Mouse (Mus musculus): ENCODE measurements around the gene Prdm1.

The Prdm1 gene

DNA sequence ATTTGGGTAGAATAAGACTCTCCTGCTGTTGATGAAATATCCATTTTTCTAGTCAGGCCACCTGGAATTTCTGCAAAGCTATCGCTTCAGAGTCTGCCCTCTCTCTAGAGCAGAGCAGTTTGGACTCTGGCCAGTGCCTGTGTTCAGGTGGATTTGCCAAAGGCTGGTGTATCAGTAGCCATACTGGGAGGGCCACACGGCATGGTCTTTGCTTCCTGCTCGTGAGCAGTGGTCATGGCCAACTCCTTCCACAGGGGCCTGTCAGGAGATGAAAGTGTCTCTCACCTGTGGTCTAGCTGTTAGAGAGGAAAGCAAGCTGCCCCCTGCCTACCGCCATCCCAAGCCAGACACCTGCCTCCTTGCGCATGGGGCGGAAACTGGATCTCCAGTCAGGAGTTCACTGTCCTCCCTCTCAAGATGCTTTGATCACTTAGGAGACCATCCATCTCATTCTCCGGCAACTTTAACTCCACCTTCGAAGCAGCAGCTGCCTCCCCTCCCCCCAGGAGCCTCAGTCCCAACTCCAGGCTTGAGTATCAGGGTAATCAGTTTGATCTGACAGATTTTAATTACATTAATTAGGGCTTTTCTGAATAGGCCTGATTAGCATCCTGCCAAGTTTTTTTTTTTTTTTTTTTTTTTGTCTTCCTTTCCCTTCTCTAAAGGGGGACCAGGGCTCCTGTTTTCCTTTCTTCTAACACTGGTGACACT is 35.3 kb downstream of the Prdm1 start:
- DNase-seq, result no peak

DNA sequence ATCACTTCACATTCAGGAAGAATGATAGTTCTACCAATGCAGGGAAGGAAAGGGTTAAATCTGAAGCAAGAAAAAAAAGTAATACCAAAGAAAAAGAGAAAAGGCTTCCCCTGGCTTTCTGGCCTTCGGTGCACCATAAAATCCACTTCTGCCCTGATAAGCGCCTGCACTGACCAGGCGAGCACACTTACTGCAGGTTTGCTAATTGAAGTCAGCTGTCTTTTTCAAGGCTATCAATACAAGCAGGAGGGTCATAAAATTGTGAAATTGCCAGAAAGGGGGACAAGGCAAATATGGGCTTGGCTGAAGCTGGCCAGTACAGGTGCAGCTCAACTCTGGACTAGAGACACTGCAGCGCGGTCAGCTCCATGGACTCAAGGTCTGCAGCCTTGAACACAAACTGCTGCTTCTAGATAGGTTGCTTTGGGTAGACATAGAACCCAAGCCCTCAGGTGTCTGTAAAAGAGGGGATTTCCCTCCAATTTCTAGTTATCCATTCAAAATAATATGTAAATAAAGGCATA is 37.3 kb downstream of the Prdm1 start:
- DNase-seq, result no peak

DNA sequence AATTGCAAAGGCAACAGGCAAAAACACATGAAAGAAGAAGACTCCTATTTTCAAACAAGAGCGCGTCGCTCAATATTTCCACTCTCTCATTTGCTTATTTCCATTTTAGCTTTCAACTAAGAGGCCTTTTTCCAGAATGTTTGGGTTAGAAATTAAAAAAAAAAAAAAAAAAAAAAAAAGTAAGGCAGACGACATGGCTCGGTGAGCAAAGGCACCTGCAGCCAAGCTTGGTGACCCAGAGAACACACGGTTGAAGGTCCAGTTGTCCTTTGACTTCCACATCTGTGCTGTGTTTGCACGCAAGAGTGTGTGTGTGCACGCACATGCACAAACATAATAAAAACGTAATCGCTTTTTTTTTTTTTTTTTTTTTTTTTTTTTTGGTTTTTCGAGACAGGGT is 41.2 kb downstream of the Prdm1 start:
- no peak for DNase-seq

DNA sequence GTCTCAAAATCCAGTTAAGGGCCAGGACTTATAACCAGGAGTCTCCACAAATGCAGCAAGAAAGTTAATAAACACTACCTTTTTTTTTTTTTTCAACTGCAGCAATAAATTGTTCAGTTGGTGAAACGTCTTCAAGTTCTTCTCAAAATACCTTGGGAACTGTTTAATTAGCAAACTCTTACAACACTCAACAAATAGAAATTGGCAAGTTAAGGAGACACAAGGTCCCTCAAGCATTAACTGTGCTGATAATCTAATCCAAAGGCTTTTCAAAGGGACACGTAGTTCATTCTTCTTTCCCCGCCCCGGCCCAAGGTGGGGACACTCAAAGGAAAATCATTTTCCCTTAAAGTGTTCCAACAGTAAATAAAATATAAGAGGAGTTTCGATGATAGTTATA is 44.2 kb downstream of the Prdm1 start:
- DNase-seq, result no peak

DNA sequence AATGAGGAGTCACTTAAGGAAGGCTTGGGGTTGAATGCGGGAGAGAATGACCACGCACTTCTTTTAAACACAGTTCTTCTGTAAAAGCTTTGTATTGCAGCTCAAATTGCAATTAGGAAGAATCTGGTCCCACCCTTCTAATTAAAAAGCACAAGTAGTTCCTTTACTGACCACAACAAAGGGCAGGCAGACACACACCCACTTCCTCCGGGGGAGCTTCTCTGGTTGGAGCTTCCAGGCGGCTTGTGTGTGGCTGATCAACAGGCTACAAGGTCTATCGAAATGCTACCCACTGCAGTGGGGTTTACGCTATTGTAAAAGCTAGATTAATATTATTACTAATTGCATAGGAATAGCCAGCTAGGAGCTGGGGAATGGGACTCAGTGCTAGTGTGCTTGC is 45.2 kb downstream of the Prdm1 start:
- no peak for DNase-seq

DNA sequence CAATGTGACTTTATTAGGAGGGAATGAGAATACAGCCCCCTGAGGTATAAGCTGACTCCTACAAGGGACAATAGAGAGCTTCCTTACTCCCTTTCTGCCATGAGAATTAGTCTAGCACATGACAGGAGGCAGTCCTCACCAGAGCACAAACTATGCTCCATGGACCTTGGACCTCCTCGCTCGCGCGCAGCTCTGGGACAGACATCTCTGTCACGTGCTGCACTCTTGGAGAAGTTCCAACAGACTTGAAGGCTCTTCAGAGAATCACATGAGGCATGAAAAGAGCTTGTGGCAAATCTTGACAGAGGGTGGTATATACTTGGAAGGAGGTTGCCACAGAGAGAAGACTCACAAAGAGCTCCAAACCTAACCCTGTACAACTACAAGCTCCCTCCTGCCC is 46.9 kb downstream of the Prdm1 start:
- DNase-seq, result no peak

DNA sequence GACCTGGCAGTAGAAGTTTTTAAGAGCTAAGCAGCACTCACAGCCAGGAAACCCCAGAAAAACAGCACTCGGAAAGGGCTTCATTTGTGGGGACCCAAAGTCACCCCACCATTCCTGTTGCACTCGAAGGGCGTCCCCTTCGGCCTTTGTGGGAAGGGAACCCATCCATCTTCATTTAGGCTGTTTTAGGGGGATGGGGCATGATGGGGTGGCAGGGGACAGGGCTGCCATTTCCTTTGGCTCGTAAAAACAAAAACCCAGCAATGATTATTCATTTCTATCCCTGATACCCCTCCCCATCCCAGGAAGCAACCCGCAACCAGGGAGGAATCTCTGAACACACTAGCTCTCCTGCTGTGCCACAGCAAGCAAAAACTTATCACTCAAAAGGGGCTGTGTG is 49.0 kb downstream of the Prdm1 start:
- no peak for DNase-seq

DNA sequence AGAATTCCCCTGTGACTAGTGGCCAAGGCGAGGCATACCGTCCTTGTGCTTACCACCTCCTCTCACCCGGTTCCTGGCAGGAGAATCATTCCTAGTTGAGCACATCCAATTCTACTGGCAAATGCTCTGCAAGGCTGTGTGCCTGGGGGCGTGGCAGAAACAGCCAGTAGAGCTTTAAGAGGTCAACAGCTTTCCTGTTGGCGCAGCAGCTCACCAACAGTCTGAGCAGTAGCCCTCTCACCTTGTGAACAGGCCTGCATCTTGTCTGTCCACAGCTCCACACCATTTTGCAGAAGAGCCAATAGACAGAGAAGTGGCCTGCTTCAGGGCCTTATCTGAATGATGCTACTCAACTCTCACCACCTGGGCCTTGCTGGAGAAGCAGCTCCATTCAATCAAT is 50.2 kb downstream of the Prdm1 start:
- no peak for DNase-seq

DNA sequence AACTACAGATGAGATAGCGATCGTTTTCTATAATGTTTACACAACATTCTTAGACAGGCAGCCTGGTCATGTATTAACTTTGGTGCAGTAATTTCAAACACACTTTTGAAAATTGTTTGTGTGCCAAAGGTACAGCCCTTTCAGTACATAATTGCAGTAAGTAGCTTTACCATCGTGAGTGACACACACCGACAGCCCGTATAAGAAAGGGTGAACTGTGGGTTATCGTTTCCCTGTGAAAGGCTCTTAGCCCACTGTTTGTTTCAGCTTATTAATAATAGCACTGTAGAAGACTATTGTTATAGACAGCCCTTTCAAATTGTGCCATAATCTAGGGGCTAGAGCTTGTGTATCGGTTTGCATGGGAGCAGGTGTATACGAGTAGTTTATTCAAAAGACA is 51.1 kb downstream of the Prdm1 start:
- DNase-seq, result no peak

DNA sequence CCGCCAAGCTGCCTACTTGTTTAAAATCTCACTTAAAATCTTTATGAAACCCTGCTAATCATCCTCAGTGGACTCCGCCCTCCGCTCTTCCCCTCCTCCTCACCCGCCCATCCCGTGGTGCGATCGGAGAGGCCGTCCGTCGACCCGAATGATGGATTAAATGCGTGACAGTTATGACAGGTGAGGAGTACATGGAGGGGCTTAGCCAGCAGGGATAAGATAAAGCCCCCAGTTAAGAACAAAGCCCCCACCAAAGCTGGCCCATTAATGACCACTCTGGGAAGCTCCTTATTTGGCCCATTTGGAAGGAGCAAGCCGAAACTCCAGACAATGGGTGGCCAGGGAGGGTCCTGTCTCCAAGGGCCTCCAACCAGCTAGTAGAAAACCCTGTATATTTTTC is 51.8 kb downstream of the Prdm1 start:
- no peak for DNase-seq

DNA sequence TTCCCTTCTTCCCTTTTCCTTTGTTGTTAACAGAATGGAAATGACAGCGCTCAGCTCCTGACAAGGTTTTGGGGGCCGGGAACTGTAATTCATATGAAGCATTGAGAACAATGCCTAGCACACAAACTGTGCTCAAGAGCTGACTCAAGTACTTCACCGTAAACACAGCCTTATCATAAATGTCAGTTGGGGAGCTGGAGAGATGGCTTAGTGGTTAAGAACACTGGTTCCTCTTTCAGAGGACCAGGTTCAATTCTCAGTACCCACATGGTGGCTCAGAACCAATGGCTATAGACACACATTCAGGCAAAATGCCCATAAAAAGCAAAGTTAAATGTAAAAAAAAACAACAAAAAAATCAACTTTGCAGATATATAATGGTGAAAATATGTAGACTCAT is 52.9 kb downstream of the Prdm1 start:
- DNase-seq, result no peak

DNA sequence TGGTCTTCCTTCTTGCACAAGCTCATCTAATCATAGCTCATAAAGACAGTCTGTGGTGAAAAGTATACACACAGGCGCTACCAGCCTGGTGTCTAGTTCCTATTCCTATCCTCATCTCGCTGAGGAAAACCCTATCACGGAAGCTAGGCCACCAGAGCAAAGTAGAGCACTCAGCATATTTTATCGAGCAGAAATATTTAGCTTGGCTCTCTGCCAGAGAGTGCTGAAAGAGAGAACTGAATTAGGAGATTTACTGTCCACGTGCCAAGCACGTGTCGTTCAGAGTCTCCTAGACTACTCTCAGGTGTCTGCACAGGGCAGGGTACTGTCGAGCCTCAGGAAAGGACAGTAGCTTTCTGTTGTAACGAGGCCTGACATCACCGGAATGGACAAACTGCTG is 54.0 kb downstream of the Prdm1 start:
- no peak for DNase-seq

DNA sequence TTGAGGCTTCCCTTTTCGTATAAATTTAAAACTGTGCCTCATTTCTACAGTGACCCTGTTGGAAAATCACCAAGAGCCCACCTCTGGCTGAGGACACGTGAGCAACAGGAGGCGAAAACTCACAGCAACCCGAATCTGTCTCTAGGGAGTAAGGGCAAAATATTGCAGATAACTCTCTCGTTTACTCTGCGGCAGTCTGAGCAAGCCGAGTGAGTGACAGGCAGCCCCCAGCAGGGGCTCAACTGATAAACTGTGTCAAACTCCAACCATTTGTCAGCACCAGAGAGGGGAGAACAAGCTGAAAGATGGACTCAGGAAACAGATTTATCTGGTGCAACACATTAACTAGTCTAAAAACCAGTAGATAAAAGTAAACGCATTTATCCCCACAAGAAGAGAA is 62.7 kb downstream of the Prdm1 start:
- DNase-seq, result no peak

DNA sequence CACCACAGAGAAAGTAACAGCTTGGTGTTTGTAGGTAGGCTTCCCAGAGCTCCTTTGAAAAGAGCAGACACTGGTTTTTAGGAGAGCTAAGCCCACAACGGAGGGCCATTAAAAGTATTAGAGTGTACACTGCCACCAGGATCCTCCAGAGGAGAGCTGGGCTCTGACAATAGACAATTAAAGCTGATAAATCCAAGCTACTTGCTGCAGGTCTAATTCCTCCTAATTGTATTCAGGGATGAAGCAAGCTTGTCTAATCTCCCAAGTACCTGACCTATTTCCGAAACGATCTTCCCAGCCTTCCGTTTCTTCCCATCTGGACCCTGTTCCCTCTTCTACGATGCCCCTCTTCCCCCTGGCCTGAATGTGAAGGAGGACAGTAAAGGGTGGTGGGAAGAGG is 63.7 kb downstream of the Prdm1 start:
- no peak for DNase-seq

DNA sequence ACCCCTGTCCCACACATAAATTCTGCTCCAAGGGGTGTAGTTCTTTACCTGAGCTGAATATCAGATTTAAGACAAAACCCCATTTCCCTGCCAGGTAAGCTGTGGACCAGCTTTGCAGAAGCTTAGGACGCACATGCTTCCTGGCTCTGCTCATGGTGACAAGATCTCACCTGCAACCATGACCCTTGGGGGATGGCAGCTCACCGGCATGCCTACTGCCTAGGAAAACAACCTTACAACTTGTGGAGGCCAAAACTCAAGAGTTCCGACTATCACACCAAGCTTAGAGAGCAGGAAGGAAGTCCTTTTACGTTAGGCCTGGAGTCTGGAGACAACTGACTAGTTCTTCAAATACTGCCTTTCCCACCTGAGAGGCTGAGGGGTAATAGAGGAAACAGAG is 64.4 kb downstream of the Prdm1 start:
- no peak for DNase-seq

DNA sequence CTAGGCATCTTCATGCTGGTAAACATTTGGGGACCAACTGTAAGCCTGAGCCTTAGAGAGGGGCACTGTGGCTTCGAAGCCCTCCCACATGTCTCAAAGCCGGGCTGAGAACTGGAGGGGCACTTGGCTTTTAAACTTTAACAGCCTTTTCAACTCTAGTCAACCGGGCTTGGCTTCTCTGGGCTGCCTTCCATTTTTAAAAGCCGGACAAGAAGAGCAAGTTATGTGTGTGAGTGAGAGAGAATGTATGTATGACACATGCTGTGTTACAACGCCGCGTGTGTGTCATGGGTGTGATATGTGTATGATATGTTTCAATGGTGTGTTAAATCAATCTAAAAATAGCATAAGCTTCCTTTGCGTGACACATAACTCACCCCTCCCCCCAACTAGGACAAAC is 66.0 kb downstream of the Prdm1 start:
- DNase-seq, result no peak

DNA sequence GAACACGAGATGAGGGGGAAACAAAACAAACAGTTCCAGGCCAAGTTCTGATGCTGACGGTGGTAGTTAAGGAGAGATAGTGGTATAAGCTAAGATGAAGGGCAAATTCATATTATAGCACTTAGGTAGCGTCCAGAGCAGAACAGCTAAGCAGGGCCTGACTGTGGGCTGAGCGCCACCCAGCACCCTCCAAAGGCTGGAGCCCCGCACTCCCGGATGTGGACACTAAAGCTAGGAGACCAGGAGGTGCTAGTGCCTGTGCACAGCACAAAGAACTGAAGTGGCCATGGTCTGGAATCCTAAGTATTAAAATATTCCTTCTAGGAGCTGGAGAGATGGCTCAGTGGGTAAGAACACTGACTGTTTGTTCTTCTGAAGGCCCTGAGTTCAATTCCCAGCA is 67.2 kb downstream of the Prdm1 start:
- no peak for DNase-seq

DNA sequence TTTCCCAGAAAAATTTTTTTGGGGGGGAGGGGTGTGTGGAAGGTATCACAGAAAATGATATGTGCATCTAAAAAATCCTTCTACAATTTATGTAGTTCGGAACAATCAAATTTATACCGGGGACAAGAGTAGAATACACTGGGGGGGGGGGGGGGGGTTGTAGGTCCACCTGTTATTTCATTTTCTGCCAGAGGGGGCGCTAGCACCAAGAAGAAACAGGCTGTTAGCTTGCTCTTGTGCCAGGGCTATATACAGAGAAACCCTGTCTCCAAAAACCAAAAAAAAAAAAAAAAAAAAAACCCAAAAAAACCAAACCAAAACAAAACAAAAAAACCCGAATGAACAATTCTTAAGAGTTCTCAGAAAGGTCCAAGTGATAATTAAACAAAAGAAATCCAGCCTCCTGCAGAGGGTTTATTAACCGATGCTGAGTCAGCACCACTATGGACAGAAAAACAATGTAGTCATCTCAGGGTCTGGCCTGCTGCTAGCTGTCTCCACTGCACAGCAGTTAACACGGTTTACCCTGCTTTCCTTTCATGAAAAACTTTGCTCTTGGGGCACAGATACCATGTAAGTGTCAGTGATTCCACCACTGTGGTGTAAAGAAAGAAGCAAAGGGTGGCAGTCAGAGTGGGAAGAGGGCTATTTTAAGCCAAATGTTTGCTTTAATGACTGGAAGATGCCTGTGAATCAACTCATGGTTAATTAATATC is 68.0 kb downstream of the Prdm1 start:
- no peak for DNase-seq

DNA sequence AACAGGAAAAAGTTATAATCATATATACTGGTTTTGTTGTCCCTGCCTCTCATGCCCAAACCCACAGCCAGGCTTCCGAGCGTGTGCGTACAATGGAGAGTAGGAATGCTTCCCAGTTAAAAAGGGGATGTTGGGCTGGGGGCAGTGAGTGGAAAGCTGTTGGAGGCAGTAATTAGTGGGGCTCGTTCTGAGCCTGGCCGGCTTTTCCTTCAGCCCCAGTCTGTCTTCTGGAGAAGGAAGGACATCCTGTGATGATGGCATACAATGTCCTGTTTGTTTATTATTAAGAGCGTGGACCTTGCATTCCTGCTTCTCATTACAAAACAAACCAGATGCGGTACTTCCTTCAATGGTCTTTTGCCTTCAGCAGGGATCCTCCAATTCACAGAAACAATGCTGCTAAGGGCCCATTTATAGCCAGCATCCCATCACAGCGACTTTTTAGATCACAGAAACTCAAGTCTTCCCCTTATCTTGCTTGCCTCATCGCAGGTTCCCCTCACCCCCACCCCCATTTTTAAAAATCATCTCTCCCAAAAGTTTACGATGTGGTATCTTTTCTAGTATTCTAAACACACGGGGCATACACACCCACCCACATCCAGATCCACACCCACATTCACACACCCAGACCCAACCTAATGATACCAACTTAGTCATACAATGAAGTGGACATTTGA is 68.8 kb downstream of the Prdm1 start:
- DNase-seq, result no peak

DNA sequence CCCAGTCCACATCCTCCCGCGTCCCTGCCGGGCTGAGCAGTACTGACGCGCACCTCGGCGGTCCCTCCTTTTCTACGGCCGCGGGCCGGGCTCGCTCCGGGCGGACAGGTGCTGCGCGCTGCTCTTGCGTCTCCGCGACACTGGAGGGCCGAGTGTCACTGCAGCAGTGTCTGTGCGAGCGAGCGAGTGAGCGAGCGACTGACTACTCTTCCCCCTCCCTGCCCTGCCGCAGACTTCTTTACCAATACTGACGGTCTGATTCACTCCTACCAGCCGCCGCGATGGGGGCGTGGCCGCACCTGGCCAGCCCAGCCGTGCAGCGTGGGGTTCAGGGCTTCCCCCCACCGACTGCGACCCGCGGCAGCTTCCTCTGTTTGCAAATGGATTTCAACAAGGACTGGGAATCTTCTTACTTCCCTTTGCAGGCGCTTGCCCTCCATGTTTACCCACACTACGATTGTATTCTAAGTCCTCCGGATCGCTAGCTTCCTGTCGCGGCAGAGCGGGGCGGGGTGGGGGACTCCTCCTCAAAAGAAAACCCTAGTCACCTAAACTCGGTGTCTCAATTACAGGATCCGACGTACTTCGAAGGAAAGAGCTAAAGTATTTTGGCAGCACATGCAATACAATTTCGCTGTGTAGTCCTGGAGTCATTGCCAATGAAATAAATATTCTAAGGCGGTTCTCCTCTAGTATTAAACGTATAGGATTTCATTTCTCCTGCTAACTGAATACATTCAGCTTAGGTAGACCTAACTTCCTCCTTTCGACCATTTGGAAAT is 69.6 kb downstream of the Prdm1 start:
- peak; percentile 14 for DNase-seq

DNA sequence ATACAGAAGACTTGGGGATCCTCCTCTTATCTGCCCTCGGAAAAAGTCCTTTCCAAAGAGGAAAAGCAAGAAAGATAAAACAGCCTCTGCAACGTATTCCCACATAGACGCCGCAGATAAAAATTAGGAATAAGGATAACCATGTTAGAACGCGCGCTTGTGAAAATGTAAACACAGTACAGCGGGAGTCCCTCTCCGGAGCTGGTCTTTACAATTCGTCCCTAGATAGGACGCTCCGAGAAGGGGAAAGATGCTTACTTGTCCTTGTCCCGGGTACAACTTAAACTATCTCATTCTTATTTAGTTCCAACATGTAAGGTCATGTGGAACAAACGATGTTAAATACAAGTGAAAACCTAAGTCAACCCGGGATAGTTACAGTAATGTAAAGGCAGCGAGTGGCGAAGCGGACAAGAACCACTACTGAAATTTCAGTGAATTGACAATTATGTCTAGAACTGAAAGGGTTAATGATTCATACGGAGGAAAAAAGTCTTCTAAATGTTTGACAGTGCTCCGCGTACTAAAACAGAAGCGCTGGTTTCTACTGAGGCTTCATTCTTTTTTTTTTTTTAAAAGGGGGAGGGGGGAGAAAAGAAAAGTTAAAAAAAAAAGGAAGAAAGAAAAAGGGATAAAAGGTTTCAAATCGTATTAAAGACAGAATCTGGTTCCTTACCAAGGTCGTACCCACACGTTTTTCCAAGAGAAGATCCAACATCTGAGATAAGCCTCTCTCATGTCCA is 70.3 kb downstream of the Prdm1 start:
- no peak for DNase-seq

DNA sequence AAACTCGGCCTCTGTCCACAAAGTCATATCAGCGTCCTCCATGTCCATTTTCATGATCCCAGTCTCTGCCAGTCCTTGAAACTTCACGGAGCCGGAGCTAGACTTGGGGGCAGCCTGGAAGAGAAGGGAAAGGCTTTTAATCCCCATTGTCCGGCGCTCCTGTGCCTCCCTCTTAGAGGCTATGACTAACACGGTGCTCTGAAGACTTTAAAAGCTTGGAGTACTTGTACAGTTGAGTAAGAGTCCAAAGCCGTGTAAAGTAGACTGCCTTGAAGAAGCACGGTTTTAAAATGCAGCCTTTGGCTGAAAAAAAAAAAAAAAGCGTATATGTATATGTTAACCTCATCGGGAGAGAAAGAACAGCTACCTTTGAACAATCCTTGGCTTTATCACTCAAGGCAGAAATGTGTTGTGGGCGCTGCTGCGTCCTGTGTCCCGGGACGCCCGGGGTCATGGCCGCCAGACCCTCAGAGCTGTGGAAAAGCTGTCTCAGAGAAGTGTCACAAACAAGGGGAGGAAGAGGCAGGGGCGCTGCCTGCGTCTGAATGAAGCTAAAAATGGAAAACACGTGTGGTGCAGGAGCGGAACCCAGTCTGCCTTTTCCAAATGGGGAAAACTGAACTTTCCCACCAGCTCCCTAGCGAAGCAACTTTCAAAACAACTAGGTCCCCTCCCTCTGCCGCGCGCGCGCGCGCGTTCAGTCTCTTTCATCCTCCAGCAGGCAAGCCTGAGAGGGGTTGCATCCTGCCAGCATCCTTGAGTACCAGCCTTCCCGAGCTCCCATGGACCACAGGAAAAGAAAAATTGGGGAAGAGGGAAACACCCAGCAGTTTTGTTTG is 71.3 kb downstream of the Prdm1 start:
- no peak for DNase-seq

All from cerebellum, adult 9-10 months (tissue).